Mouse (Mus musculus) neural tube, embryonic 12.5 days (tissue): Measurements from ENCODE around the gene Ilf3. TPM values are rescaled to one million over a fixed set of nuclear protein-coding genes. Genes with fewer than 3 reads are reported as not detected.

ENCODE experiments used
- ATAC-seq: fragments of 200-750 bp; cut with Nextera tagmentation; 2 replicates; pipeline ENCODE4 v1.8.0; 2017; ENCODE audit warnings: low read depth, mild to moderate bottlenecking, moderate TSS enrichment, moderate library complexity; ENCODE audit not compliant: low FRiP score
- H3K27ac ChIP-seq: fragments of 300-500 bp; sonication (generic); 2 replicates; pipeline ENCODE4 v1.5.1; 2016
- H3K27me3 ChIP-seq: fragments of 300-500 bp; sonication (generic); replicated peaks from 2 replicates; pipeline ENCODE4 v1.6.1; 2016; ENCODE audit warnings: mild to moderate bottlenecking
- H3K36me3 ChIP-seq: fragments of 300-500 bp; sonication (generic); 2 replicates; pipeline ENCODE4 v1.6.1; 2016; ENCODE audit warnings: mild to moderate bottlenecking
- H3K4me1 ChIP-seq: fragments of 300-500 bp; sonication (generic); 2 replicates; pipeline ENCODE4 v1.6.1; 2016
- H3K4me2 ChIP-seq: fragments of 300-500 bp; sonication (generic); replicated peaks from 2 replicates; pipeline ENCODE4 v1.6.1; 2016; ENCODE audit warnings: mild to moderate bottlenecking
- H3K4me3 ChIP-seq: fragments of 300-500 bp; sonication (generic); 2 replicates; pipeline ENCODE4 v1.5.1; 2016
- H3K9ac ChIP-seq: fragments of 300-500 bp; sonication (generic); 2 replicates; pipeline ENCODE4 v1.6.1; 2016; ENCODE audit warnings: mild to moderate bottlenecking
- H3K9me3 ChIP-seq: fragments of 300-500 bp; sonication (generic); 2 replicates; pipeline ENCODE4 v1.6.1; 2016; ENCODE audit warnings: mild to moderate bottlenecking
- WGBS: fragments of 180-500 bp; shearing (Covaris S2); methylation state at CpG from one replicate; pipeline ENCODE4 v1.1.7; 2016; 5-methylcytosine and 5-hydroxymethylcytosine counted together
- polyA plus RNA-seq: library from polyadenylated mRNA; unstranded; fragments of >200 nt; fragmentation: Nextera tagmentation; extraction: Ambion mirVana; gene quantifications from 2 replicates; pipeline ENCODE4 v1.2.1, GENCODE M21; 2016

Ilf3 gene
- polyA plus RNA-seq, 1 experiment from 2014 or later, result 286 TPM

- ATAC-seq, result peak; percentile 98
- Histone ChIP-seq H3K9ac (peak within 1 kb of the TSS; percentile 71), H3K36me3 (peaks cover 20% of the 10 kb centered on the region), H3K4me1 (peaks cover 6% of the 10 kb centered on the region; the same call in 1 of the 2 replicates), H3K27ac (no peak within 1 kb of the TSS), H3K9me3 (no peaks in the 10 kb centered on the region), H3K27me3 (no peaks in the 10 kb centered on the region), H3K4me3 (peak within 1 kb of the TSS; percentile 76), H3K4me2 (peak within 1 kb of the TSS; percentile 91)
- WGBS, result 2% methylated on average over 53 of the region's 53 CpGs
These were observed 44.2 kb downstream of the Ilf3 start, which contains the start of gene Qtrt1 for GRCm38 (mm10) chr9:21411669-21412550. TSS of gene Qtrt1 (plus strand) at chr9:21411837.

GRCm38 (mm10) chr9:21417866-21418265, 50.2 kb downstream of the Ilf3 start:
- H3K4me3 ChIP-seq, result no peak overlapping the region
- no peaks in the 10 kb centered on the region for H3K4me1 ChIP-seq
- no peak overlapping the region for H3K9ac ChIP-seq
- H3K4me2 ChIP-seq, result no peak overlapping the region
- H3K36me3 ChIP-seq, result peaks cover 49% of the 10 kb centered on the region
- ATAC-seq, result no peak
- no peak overlapping the region for H3K27ac ChIP-seq
- 93% methylated on average over 2 of the region's 2 CpGs for WGBS
- H3K27me3 ChIP-seq, result no peaks in the 10 kb centered on the region
- no peaks in the 10 kb centered on the region for H3K9me3 ChIP-seq

- no peaks in the 10 kb centered on the region for H3K4me1 ChIP-seq
- no peaks in the 10 kb centered on the region for H3K9me3 ChIP-seq
- no peak overlapping the region for H3K27ac ChIP-seq
- H3K9ac ChIP-seq, result no peak overlapping the region
- H3K36me3 ChIP-seq, result peaks cover 49% of the 10 kb centered on the region
- no peak overlapping the region for H3K4me3 ChIP-seq
- H3K27me3 ChIP-seq, result no peaks in the 10 kb centered on the region
- no peak overlapping the region for H3K4me2 ChIP-seq
- ATAC-seq, result no peak
- 98% methylated on average over 2 of the region's 2 CpGs for WGBS
These were observed 52.0 kb downstream of the Ilf3 start for GRCm38 (mm10) chr9:21419646-21420045.

- Histone ChIP-seq H3K36me3 (peaks cover 12% of the 10 kb centered on the region), H3K27me3 (no peaks in the 10 kb centered on the region), H3K4me1 (peaks cover 25% of the 10 kb centered on the region), H3K9me3 (no peaks in the 10 kb centered on the region), H3K27ac (peak within 1 kb of the TSS; percentile 72), H3K4me3 (peak within 1 kb of the TSS; percentile 93), H3K9ac (peak within 1 kb of the TSS; percentile 92), H3K4me2 (peak within 1 kb of the TSS; percentile 87)
- under 1% methylated on average over 82 of the region's 82 CpGs for WGBS
- peak; percentile 99 for ATAC-seq
These were observed 57.2 kb downstream of the Ilf3 start, which contains the start of gene Dnm2 for GRCm38 (mm10) chr9:21424631-21425555. TSS of gene Dnm2 (plus strand) at chr9:21424908.

- ATAC-seq, result no peak
- 9% methylated on average over 6 of the region's 6 CpGs for WGBS
These were observed 57.9 kb downstream of the Ilf3 start for GRCm38 (mm10) chr9:21425556-21425945.

GRCm38 (mm10) chr9:21426013-21426412, 58.3 kb downstream of the Ilf3 start:
- H3K4me1 ChIP-seq, result peaks cover 25% of the 10 kb centered on the region
- WGBS, result 17% methylated on average over 1 of the region's 1 CpGs

More at GRCm38 (mm10) chr9:21425556-21425945, 57.9 kb downstream of the Ilf3 start:
- Histone ChIP-seq H3K36me3 (peaks cover 6% of the 10 kb centered on the region), H3K27ac (no peak overlapping the region), H3K4me2 (peak overlapping the region; percentile 87), H3K4me3 (peak overlapping the region; percentile 93), H3K9ac (peak overlapping the region; percentile 92), H3K4me1 (peaks cover 25% of the 10 kb centered on the region), H3K27me3 (no peaks in the 10 kb centered on the region), H3K9me3 (no peaks in the 10 kb centered on the region)

GRCm38 (mm10) chr9:21426525-21426924, 58.9 kb downstream of the Ilf3 start:
- H3K4me1 ChIP-seq, result peaks cover 25% of the 10 kb centered on the region
- no peak for ATAC-seq
- peak overlapping the region; percentile 87 for H3K4me2 ChIP-seq
- H3K4me3 ChIP-seq, result no peak overlapping the region
- WGBS, result 78% methylated on average over 2 of the region's 2 CpGs
- no peaks in the 10 kb centered on the region for H3K36me3 ChIP-seq
- no peak overlapping the region for H3K9ac ChIP-seq
- H3K27ac ChIP-seq, result no peak overlapping the region
- no peaks in the 10 kb centered on the region for H3K9me3 ChIP-seq
- H3K27me3 ChIP-seq, result no peaks in the 10 kb centered on the region

More at GRCm38 (mm10) chr9:21426013-21426412, 58.3 kb downstream of the Ilf3 start:
- Histone ChIP-seq H3K9ac (peak overlapping the region; percentile 92), H3K36me3 (peaks cover 1% of the 10 kb centered on the region; the same call in 1 of the 2 replicates), H3K27ac (no peak overlapping the region), H3K4me3 (peak overlapping the region; percentile 93), H3K4me2 (peak overlapping the region; percentile 87), H3K9me3 (no peaks in the 10 kb centered on the region), H3K27me3 (no peaks in the 10 kb centered on the region)
- no peak for ATAC-seq

- no peak overlapping the region for H3K27ac ChIP-seq
- 87% methylated on average over 2 of the region's 2 CpGs for WGBS
- no peak overlapping the region for H3K9ac ChIP-seq
- H3K4me1 ChIP-seq, result peaks cover 25% of the 10 kb centered on the region
- no peak overlapping the region for H3K4me2 ChIP-seq
- no peaks in the 10 kb centered on the region for H3K27me3 ChIP-seq
- H3K4me3 ChIP-seq, result no peak overlapping the region
- no peaks in the 10 kb centered on the region for H3K9me3 ChIP-seq
- no peaks in the 10 kb centered on the region for H3K36me3 ChIP-seq
- ATAC-seq, result no peak
These were observed 60.1 kb downstream of the Ilf3 start for GRCm38 (mm10) chr9:21427773-21428172.

- H3K4me1 ChIP-seq, result peaks cover 25% of the 10 kb centered on the region
These were observed 60.5 kb downstream of the Ilf3 start for GRCm38 (mm10) chr9:21428178-21428577.

GRCm38 (mm10) chr9:21430724-21431123, 63.1 kb downstream of the Ilf3 start:
- H3K4me3 ChIP-seq, result no peak overlapping the region
- no peak overlapping the region for H3K4me2 ChIP-seq
- peaks cover 22% of the 10 kb centered on the region for H3K4me1 ChIP-seq
- H3K27ac ChIP-seq, result no peak overlapping the region
- no peak overlapping the region for H3K9ac ChIP-seq
- H3K27me3 ChIP-seq, result no peaks in the 10 kb centered on the region
- no peak for ATAC-seq
- H3K36me3 ChIP-seq, result no peaks in the 10 kb centered on the region
- no peaks in the 10 kb centered on the region for H3K9me3 ChIP-seq
- 86% methylated on average over 7 of the region's 7 CpGs for WGBS

More at GRCm38 (mm10) chr9:21428178-21428577, 60.5 kb downstream of the Ilf3 start:
- H3K27me3 ChIP-seq, result no peaks in the 10 kb centered on the region
- no peak overlapping the region for H3K27ac ChIP-seq
- H3K9ac ChIP-seq, result no peak overlapping the region
- H3K4me2 ChIP-seq, result no peak overlapping the region
- 90% methylated on average over 6 of the region's 6 CpGs for WGBS
- H3K36me3 ChIP-seq, result no peaks in the 10 kb centered on the region
- H3K9me3 ChIP-seq, result no peaks in the 10 kb centered on the region
- H3K4me3 ChIP-seq, result no peak overlapping the region
- no peak for ATAC-seq

GRCm38 (mm10) chr9:21432066-21432465, 64.4 kb downstream of the Ilf3 start:
- Histone ChIP-seq H3K27ac (no peak overlapping the region), H3K4me1 (peaks cover 10% of the 10 kb centered on the region), H3K9ac (no peak overlapping the region), H3K4me2 (no peak overlapping the region), H3K9me3 (no peaks in the 10 kb centered on the region), H3K27me3 (no peaks in the 10 kb centered on the region), H3K4me3 (no peak overlapping the region), H3K36me3 (no peaks in the 10 kb centered on the region)
- 83% methylated on average over 7 of the region's 7 CpGs for WGBS
- ATAC-seq, result no peak

- ATAC-seq, result no peak
- no peaks in the 10 kb centered on the region for H3K27me3 ChIP-seq
- no peak overlapping the region for H3K4me2 ChIP-seq
- WGBS, result 90% methylated on average over 8 of the region's 8 CpGs
- H3K4me3 ChIP-seq, result no peak overlapping the region
- no peaks in the 10 kb centered on the region for H3K4me1 ChIP-seq
- no peaks in the 10 kb centered on the region for H3K36me3 ChIP-seq
- H3K27ac ChIP-seq, result no peak overlapping the region
- no peak overlapping the region for H3K9ac ChIP-seq
- H3K9me3 ChIP-seq, result no peaks in the 10 kb centered on the region
These were observed 66.1 kb downstream of the Ilf3 start for GRCm38 (mm10) chr9:21433766-21434165.
